Mouse (Mus musculus) stomach, postnatal 0 days (tissue): ENCODE data around the gene Zbtb25. TPM values are rescaled to one million over a fixed set of nuclear protein-coding genes. Genes with fewer than 3 reads are reported as not detected.

Experiments used
- ATAC-seq: fragments of 200-750 bp; cut with Nextera tagmentation; 2 replicates; pipeline ENCODE4 v1.8.0; 2017; ENCODE audit not compliant: low FRiP score, low TSS enrichment
- DNase-seq: peaks from one replicate; pipeline ENCODE4 v3.0.0-alpha.2; 2016; ENCODE audit warnings: low spot score
- H3K27ac ChIP-seq: fragments of 300-500 bp; sonication (generic); replicated peaks from 2 replicates; pipeline ENCODE4 v1.5.1; 2014; ENCODE audit warnings: mild to moderate bottlenecking, control low read depth
- H3K27me3 ChIP-seq: fragments of 300-500 bp; sonication (generic); 2 replicates; pipeline ENCODE4 v1.6.1; 2014; ENCODE audit warnings: low read length; ENCODE audit not compliant: control insufficient read depth, insufficient read depth
- H3K36me3 ChIP-seq: fragments of 300-500 bp; sonication (generic); 2 replicates; pipeline ENCODE4 v1.6.1; 2014; ENCODE audit warnings: low read length, mixed read lengths; ENCODE audit not compliant: control insufficient read depth, insufficient read depth
- H3K4me1 ChIP-seq: fragments of 300-500 bp; sonication (generic); replicated peaks from 2 replicates; pipeline ENCODE4 v1.6.1; 2014; ENCODE audit warnings: antibody characterized with exemption; ENCODE audit not compliant: control insufficient read depth, insufficient read depth
- H3K4me2 ChIP-seq: fragments of 300-500 bp; sonication (generic); replicated peaks from 2 replicates; pipeline ENCODE4 v1.6.1; 2014; ENCODE audit warnings: low read depth, mild to moderate bottlenecking, control low read depth, moderate library complexity
- H3K4me3 ChIP-seq: fragments of 300-500 bp; sonication (generic); 2 replicates; pipeline ENCODE4 v1.5.1; 2014; ENCODE audit warnings: low read depth, low read length, control low read depth
- H3K9ac ChIP-seq: fragments of 300-500 bp; sonication (generic); 2 replicates; pipeline ENCODE4 v1.6.1; 2014; ENCODE audit warnings: mild to moderate bottlenecking, low read length, control low read depth, mixed read lengths
- H3K9me3 ChIP-seq: fragments of 300-500 bp; sonication (generic); 2 replicates; pipeline ENCODE4 v1.6.1; 2016; ENCODE audit warnings: low read length; ENCODE audit not compliant: control insufficient read depth
- CTCF ChIP-seq: IDR thresholded peaks from 2 replicates; pipeline ENCODE4 v1.5.1; 2016; ENCODE audit warnings: antibody characterized with exemption, low read depth, mild to moderate bottlenecking, moderate library complexity
- EP300 ChIP-seq: optimal IDR thresholded peaks from 2 replicates; pipeline ENCODE3; 2016; ENCODE audit warnings: antibody characterized with exemption
- WGBS: fragments of 180-500 bp; shearing (Covaris S2); extraction: QIAGEN DNeasy Blood & Tissue Kit; methylation state at CpG from one replicate; pipeline ENCODE4 v1.1.7; 2014; 5-methylcytosine and 5-hydroxymethylcytosine counted together
- polyA plus RNA-seq: library from polyadenylated mRNA; unstranded; fragments of >200 nt; fragmentation: Nextera tagmentation; extraction: Ambion mirVana; gene quantifications from 2 replicates; pipeline ENCODE4 v1.2.1, GENCODE M21; 2015

The Zbtb25 gene
- polyA plus RNA-seq, 1 experiment from 2014 or later: 7.4 TPM

DNA sequence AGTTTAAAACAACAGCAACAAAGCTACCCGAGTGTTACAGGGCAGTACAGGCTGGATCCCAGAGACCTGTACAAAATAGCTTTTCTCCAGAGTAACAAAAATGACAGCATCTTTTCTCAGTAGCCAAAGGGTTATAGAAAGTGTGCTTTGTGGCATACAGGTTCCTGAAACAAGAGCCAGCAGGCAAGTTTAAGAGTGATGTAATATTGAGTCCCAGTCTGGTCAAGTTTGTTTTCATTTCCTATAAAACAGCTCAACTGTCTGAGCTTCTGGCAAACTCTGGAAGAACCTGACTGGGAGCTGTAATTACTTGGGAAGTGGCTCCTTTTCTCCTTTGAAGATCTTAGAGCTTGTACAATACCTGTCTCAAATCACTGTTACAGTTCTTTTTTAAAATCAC is 37.8 kb upstream of the Zbtb25 start:
- Histone ChIP-seq H3K27me3 (peaks cover 2% of the 10 kb centered on the region; the same call in 1 of the 2 replicates), H3K9ac (no peak overlapping the region), H3K9me3 (no peaks in the 10 kb centered on the region), H3K4me3 (no peak overlapping the region), H3K36me3 (no peaks in the 10 kb centered on the region), H3K4me2 (no peak overlapping the region), H3K27ac (no peak overlapping the region), H3K4me1 (peaks cover 2% of the 10 kb centered on the region; the same call in 1 of the 2 replicates)
- DNase-seq (no peak), ATAC-seq (no peak)
- TF ChIP-seq CTCF (no peak), EP300 (no peak)
- WGBS: 74% methylated on average over 1 of the region's 1 CpGs

DNA sequence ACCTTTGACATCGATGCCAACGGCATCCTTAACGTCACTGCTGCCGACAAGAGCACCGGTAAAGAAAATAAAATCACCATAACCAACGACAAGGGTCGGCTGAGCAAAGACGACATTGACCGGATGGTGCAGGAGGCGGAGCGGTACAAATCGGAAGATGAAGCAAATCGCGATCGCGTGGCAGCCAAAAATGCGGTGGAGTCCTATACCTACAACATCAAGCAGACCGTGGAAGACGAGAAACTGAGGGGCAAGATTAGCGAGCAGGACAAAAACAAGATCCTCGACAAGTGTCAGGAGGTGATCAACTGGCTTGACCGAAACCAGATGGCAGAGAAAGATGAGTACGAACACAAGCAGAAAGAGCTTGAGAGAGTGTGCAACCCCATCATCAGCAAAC is 36.6 kb upstream of the Zbtb25 start:
- no peak for ATAC-seq
- WGBS: 10% methylated on average over 23 of the region's 23 CpGs
- peaks cover 2% of the 10 kb centered on the region; the same call in 1 of the 2 replicates for H3K4me1 ChIP-seq
- peak overlapping the region; percentile 80 for H3K4me2 ChIP-seq
- no peaks in the 10 kb centered on the region for H3K9me3 ChIP-seq
- H3K27ac ChIP-seq: no peak overlapping the region
- H3K27me3 ChIP-seq: peaks cover 2% of the 10 kb centered on the region; the same call in 1 of the 2 replicates
- TF ChIP-seq EP300 (no peak), CTCF (no peak)
- no peaks in the 10 kb centered on the region for H3K36me3 ChIP-seq
- DNase-seq: no peak
- no peak overlapping the region for H3K9ac ChIP-seq
- H3K4me3 ChIP-seq: peak overlapping the region; percentile 58

DNA sequence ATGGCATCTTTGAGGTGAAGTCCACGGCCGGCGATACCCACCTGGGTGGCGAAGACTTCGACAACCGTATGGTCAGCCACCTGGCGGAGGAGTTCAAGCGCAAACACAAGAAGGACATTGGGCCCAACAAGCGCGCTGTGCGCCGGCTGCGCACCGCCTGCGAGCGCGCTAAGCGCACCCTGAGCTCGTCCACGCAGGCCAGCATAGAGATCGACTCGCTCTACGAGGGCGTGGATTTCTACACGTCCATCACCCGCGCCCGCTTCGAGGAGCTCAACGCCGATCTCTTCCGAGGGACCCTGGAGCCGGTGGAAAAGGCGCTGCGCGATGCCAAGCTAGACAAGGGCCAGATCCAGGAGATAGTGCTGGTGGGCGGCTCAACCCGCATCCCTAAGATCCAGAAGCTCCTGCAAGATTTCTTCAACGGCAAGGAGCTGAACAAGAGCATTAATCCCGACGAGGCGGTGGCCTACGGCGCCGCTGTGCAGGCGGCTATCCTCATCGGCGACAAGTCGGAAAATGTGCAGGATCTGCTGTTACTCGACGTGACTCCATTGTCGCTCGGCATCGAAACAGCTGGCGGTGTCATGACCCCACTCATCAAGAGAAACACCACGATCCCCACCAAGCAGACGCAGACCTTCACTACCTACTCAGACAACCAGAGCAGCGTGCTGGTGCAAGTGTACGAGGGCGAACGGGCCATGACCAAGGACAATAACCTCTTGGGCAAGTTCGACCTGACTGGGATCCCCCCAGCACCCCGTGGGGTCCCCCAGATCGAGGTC is 36.0 kb upstream of the Zbtb25 start:
- Histone ChIP-seq H3K27ac (no peak overlapping the region), H3K4me2 (peak overlapping the region; percentile 80), H3K27me3 (peaks cover 2% of the 10 kb centered on the region; the same call in 1 of the 2 replicates), H3K9me3 (no peaks in the 10 kb centered on the region), H3K4me3 (peak overlapping the region; percentile 58), H3K9ac (peak overlapping the region; percentile 27; the same call in 1 of the 2 replicates), H3K4me1 (peaks cover 2% of the 10 kb centered on the region; the same call in 1 of the 2 replicates), H3K36me3 (no peaks in the 10 kb centered on the region)
- no peak; the same call in 1 of the 2 replicates for ATAC-seq
- peak; percentile 47 for DNase-seq
- no peak for TF ChIP-seq EP300
- TF ChIP-seq CTCF: peak; percentile 32
- 6% methylated on average over 64 of the region's 64 CpGs for WGBS

DNA sequence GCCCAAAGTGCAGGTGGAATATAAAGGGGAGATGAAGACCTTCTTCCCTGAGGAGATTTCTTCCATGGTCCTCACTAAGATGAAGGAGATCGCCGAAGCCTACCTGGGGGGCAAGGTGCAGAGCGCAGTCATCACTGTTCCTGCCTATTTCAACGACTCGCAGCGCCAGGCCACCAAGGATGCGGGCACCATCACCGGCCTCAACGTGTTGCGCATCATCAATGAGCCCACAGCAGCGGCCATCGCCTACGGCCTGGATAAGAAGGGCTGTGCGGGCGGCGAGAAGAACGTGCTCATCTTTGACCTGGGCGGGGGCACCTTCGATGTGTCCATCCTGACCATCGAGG is 35.4 kb upstream of the Zbtb25 start:
- WGBS: 10% methylated on average over 20 of the region's 20 CpGs
- TF ChIP-seq EP300 (no peak), CTCF (no peak)
- no peak for ATAC-seq
- Histone ChIP-seq H3K9ac (0 out of 2 replicates have a peak overlapping the region, but pooled peaks have one; percentile 38), H3K9me3 (no peaks in the 10 kb centered on the region), H3K27ac (no peak overlapping the region), H3K4me2 (peak overlapping the region; percentile 80), H3K4me1 (peaks cover 2% of the 10 kb centered on the region; the same call in 1 of the 2 replicates), H3K36me3 (no peaks in the 10 kb centered on the region), H3K27me3 (peaks cover 2% of the 10 kb centered on the region; the same call in 1 of the 2 replicates), H3K4me3 (peak overlapping the region; percentile 58)
- no peak for DNase-seq

DNA sequence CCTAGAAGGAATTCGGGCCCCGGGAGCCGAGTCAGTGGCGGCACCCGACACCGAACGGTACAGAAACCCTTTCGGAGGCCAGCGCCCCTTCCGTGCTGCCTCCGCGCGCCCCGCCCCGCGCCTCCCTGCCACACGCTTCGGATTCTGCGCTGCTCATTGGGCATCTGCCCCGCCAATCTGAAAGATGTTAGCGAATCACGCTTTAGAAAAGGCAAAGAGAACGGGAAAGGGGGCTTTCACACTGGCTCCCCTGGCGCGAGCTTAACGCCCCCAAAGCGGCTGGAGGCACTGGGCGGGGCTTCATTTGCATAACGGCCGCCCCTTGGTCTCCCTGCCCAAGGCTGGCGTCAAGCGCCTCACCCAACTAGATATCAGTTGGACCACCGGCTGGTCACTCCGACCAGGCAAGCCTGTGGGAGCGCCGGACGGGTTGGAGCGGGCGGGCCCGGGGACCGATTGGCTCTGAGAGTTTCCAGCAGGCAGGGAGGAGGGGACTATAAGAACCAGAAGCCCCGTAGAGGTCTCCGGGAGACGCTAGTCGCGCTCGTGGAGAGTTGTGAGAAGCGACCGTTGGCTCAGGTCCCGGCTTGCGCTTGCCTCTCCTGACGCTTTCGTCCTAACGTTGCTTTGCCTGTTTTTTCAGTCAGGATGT is 34.6 kb upstream of the Zbtb25 start, which contains the start of gene Hspa2:
Gene Hspa2, plus strand, starts transcription at position 291 of the 652 bp plus-strand sequence.
- no peaks in the 10 kb centered on the region for H3K9me3 ChIP-seq
- ATAC-seq (peak; percentile 99), DNase-seq (peak; percentile 99)
- H3K27ac ChIP-seq: peak within 1 kb of the TSS; percentile 95
- WGBS: under 1% methylated on average over 54 of the region's 54 CpGs
- TF ChIP-seq EP300: peak; percentile 34
- peak; percentile 13; the same call in 1 of the 2 replicates for TF ChIP-seq CTCF
- peaks cover 2% of the 10 kb centered on the region; the same call in 1 of the 2 replicates for H3K4me1 ChIP-seq
- H3K4me2 ChIP-seq: peak within 1 kb of the TSS; percentile 80
- H3K27me3 ChIP-seq: peaks cover 2% of the 10 kb centered on the region; the same call in 1 of the 2 replicates
- H3K4me3 ChIP-seq: peak within 1 kb of the TSS; percentile 58
- no peaks in the 10 kb centered on the region for H3K36me3 ChIP-seq
- H3K9ac ChIP-seq: peak within 1 kb of the TSS; percentile 73
